Mouse (Mus musculus) adrenal gland, postnatal 14 days (tissue): ENCODE results near the gene Lsr. TPM values are rescaled to one million over a fixed set of nuclear protein-coding genes. Genes with fewer than 3 reads are reported as not detected.
"Not testable (repeated sequence)": the region's sequence is repeated elsewhere in the genome, so short reads cannot be mapped to it uniquely, and the experiment has no call there.

Experiments used
- DNase-seq: peaks from one replicate; pipeline ENCODE4 v3.0.0; 2021; ENCODE audit warnings: mixed read lengths
- total RNA-seq: library from RNA; stranded (reverse); gene quantifications from 2 replicates; pipeline ENCODE4 v1.2.3, GENCODE M21; 2021

Gene Lsr
- total RNA-seq, 1 experiment from 2014 or later, result 19.9 TPM

DNA sequence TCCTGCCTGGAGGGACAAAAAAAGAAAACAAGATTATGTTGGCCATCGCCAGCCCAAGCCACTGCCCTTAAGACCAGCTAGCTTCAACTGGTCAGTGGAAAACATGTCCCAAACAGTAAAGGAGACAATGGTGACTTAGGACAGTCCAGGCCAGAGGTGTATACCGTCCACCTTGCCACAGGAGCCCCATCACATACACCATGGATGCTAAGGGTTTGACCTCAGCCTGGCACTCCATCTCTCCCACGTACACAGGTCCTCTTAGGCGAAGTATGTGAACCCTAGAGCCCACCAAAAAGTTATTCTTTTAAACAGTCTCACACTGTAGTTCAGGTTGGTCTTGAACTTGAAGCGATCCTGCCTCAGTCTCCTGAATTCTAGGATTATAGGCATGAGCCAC lies 10.4 kb downstream of the Lsr start:
- no peak for DNase-seq

DNA sequence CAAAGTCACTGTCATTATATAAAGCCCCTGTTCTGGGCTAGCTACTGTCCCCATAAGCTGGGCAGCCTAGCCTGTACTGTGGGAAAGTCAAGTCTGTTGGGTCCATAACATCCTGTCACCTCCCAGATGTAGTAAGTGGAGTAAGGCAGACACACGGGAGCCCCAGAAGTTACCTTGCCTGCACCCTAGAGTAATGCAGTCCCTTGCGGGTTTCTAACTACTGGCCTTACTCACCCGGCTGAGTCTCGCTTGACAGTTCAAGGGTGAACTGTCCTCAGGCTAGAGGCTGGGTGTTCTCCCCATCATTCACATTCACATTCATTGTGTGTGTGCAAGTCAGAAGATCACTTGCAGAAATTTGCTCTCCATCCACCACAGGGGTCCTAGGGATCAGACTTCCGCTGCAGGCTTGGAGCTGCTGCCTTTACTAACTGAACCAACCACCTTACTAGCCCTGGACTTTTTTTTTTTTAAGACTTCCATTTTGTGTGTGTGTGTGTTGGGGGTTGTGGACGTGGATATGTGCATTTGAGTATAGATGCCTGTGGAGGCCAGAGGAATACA lies 13.4 kb downstream of the Lsr start:
- DNase-seq, result peak; percentile 55

DNA sequence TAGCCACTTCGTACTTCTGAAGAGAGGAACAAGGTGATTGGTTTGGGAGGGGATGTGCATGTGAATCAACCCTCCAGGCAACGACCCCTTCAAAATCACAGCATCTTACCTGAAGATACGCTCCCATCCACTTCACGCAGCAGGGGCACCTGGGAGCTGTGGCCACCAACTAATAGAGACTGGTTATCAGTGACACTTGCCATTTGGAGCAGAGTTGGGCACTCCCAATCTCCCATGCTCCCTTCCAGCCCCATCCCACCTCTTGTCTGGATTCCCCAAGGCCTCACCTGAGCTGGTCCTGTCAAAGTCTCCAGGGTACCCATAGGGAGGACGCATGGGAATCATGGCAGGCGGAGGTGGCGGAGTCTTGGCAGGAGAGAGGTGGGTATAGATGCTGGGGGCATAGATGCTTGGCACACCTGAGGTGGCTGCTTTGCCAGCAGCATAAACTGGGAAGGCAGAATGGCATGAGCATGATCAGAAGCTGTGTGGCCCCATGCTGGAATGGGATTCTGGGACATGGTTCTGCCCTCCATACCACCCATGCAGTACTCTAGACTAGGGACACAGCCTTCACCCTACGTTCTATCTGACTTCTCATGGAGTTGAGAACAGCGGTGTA lies 14.3 kb downstream of the Lsr start:
- DNase-seq, result no peak

DNA sequence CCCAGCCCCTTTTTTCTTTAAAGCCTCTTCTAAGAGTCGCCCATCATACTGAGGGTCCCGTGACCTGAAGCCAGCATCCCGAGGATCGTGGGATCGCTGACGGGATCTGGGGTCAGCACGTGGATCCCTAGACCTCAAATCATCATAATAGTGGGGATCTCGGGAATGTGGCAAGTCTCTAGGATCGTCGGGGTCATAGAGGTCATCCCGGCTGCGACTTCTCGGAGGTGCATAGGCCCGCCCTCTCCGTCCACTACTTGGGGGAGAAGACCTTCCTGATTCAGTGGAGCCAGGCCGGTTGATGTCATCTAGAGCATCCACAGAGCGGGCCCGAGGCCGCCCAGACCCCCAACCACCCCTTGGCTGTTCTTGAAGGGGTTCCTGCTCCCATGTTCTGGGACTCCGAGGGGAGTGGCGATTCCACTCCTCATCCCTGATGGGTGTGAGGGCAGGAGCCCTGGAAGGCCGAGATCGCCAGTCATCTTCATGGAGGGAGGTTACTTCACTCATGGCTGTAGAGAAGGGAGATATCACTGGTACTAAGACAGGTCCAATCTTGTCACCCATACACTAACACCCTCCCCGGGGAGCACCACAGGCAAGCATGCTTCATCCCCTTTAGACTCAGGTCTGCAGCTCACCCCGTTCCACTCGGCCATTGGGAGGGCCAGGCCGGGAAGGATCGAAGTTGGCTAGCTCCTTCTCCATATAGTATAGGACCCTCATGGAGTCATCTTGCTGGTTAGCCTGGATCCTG lies 15.0 kb downstream of the Lsr start:
- DNase-seq, result peak; percentile 24

DNA sequence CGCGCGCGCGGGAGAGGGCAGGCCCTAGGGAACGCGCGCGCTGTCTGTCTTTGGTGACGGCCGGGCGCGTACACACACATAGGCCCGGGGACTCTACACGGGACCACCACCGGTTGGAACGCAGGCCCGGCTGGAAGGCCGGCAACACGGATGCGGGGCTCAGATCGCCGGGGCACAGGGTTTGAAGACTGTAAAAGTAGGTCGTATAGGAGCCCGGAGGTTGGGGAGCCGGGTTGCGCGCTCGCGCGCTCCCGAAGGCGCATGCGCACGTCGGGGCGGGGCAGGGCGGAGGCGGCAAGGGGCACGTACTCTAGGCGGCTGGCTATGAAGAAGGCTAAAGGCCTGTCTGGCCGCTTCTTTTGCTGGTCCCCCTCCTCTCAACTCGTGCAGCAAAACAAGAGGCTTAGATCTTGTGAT lies 15.9 kb downstream of the Lsr start:
- DNase-seq, result peak; percentile 95

DNA sequence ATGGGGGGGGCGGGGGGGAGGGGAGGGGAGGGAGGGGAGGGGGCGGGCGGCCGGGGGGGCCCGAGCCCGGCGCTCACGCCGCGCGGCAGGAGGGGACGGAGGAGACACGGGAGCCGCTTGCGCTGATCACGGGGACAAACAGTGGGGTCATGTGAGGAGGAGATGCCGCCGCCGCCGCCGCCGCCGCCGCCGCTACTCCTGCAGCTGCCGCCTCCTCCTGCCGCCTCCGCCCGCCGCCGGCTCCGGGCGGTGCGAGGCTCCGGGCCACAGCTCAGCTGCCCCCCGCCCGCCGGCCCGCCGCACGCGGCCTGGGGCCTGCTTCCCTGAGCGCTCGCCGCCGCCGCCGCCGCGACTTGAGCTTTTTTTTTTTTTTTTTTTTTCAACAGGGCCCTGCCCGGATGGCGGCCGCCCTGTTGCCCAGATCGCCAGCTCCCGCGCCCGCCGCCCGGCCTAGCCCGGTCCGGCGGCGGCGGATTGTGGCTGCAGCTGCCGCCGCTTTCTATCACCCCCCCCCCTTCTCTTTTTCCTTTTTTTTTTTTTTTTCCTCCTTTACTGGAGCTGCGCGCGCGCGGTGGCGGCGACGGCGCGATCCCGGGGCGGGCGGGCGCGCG lies 16.4 kb downstream of the Lsr start, which contains the start of gene Usf2:
TSS of gene Usf2 (minus strand) at position 48 of the 611 bp plus-strand sequence.
- DNase-seq, result peak; percentile 93

DNA sequence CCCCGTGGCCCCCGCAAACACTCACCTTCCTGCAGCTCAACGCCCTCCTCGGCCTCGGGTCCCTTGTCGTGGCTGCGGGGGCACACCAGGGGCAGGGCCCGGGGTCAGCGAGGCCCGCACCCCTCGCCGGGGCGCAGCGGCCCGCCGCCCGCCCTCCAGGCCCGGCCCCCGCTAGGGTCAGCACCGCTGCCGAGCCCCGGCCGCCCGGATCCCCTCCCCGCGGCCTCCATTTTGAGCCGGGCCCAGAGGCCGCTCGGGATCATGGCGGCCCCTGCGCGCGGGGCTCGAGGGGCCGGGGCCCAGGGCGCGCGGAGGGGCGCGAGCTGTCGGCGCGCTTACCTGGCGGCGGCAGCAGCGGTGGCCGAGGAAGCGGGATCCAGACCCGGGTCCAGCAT lies 16.9 kb downstream of the Lsr start:
- no peak for DNase-seq

DNA sequence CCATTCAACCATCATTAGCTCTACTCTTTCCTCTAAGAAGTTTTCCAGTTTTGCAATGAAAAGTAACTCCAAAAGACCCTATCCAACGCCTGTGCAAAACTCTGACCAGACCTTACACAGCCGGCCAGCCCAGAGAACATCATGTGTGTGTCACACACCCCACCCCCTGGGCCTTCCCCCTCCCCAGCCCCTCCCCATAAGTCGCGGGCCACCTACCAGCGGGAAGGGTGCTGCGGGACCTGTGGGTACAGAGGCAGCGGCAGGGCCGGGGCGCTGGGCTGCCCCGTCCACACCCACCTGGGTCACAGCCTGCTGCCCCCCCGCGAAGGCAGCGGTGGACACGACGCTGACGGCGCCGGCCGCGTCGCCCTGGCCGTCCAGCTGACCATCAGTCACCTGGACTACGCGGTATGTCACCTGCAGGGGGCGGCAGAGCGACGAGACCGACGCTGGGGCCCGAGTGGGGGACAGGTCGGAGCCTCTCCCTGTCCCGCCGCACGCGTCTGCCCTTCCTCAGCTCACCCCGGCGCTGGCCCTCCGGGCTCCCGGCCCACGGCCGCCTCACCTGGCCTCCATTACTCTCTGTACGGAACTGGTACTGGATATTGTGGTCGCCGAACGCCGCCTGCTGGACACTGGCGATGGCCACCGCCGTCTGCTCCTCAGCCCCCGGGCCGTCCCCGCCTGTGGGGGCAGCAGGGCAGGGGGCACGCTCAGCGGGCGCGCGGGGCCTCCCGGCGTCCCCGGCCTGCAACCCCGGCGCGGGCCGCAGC lies 17.5 kb downstream of the Lsr start:
- DNase-seq, result peak; percentile 95

DNA sequence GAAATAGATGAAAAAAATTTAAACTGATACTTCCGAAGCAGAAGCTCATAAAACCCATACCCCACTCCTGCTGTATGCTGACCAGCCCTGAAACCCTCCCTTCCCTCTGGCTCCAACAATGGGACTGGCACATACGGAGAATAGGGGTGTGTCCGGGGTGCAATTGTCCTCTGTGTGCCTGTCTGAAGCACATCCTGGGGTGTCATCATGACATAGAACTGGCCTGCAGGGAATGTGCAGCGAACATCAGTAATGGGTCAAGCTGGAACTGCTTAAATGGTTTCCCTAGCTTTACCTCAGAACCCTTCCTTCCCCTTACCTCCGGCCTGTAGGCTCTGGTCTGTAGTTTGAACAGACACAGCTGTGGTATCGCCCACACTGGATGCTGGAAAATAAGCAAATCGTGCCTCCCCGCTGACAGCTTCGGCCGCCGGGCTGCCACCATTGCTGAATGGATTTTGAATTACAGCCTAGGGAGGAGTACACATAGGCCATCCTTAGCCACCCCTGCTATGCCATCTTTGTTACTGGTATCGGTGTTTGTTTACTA lies 18.2 kb downstream of the Lsr start:
- peak; percentile 9 for DNase-seq

DNA sequence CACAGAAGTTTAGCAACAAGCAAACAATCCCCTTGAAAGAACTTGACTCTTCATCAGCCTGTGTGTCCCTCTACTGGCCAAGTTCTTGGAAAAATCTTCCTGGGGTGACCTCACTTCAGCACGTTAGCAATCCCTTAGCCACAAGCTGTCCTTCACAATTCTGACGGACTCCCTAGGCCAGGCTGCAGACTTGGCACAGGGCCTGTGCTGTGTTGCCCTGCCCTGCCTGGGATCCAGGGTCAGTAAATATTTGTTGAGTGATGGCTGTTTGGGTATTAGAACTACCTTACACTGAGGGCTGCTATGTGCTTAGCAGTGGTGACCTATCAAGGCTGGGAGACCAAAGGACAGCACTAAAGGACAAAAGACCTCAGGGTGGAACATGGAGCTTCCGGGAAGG lies 19.2 kb downstream of the Lsr start:
- peak; percentile 87 for DNase-seq

DNA sequence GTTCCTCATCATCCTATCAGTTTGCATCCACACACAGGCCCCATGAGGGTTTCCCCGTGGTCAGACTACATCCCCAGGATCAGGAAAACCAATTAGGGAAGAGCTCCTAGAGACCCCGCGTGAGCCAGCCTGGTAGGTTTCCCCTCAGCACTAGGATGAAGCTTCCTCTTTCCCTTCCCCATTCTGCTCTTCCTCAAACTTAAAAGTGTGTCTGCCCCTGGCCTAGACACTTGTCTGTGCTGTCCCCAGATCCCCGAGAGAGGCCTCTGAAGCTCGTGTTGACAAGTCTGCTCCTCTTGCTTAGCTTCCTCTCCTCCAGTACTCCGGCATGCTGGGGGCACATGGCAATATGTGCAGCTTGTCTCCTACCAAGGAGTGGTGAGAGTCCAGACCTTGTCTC lies 19.8 kb downstream of the Lsr start:
- DNase-seq, result peak; percentile 13

DNA sequence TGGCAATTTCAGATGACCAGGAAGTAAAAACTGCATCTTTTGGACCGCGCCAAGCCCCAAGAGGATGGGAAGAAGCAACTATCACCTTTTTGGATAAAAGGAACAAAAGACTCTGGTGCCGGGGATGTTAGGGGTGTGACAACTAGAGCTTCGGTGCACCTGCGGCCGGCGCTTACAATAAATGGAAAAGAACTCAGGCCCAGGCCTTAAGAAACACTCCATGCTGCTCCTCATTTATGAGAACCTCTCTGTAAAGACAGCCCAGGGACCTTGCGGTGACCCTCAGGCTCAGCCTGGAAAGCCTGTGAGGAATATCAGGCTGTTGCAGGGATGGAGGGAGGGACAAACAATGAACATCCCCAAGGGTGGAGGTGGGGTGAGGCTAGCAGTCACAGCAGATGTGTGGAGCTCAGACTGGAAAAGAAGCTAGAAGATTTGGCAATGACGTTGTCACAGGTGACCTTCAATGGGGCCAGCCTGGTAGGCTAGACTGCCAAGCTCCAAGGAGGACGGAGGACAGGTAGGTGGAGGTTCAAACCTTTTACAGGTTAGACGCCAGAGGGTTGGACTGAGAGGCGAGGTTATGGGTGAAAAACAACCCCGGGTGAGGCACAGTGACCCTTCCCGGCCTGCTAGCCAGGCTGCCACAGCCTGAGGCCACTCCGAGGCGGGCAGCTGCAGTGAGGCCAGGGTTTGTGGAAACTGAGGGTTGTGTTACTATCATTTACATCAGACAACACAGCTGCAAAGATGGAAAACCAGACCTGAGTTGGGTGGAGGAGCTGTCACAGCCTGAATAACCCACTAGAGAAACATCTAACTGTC lies 20.6 kb downstream of the Lsr start:
- DNase-seq, result peak; percentile 17

DNA sequence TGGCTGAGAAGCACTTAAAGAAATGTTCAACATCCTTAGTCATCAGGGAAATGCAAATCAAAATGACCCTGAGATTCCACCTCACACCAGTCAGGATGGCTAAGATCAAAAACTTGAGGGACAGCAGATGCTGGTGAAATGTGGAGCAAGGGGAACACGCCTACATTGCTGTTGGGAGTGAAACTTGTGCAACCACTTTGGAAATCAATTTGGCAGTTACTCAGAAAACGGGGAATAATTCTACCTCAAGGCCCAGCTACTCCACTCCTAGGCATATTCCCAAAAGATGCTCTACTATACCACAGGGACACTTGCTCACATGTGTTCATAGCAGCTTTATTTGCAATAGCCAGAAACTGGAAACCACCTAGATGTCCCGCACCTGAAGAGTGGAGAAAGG lies 23.4 kb downstream of the Lsr start:
- peak; percentile 56 for DNase-seq

DNA sequence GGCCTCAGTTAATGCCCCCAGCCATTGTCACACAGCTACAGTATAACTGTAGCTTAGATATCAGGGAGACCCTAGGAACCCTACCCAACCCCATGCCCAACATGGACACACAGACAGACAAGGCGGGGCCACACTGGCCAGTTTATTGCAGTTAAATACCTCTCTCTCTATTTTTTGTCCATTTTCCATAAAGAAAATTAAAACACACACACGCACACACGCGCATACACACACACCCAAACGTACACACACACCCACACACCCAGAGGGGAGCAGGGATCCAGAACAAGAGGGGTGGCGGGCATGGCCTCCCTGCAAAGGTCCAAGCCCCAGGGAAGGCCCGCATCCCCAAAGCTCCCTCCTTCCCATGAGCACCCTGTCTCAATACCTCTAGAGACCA lies 27.4 kb downstream of the Lsr start:
- no peak for DNase-seq

DNA sequence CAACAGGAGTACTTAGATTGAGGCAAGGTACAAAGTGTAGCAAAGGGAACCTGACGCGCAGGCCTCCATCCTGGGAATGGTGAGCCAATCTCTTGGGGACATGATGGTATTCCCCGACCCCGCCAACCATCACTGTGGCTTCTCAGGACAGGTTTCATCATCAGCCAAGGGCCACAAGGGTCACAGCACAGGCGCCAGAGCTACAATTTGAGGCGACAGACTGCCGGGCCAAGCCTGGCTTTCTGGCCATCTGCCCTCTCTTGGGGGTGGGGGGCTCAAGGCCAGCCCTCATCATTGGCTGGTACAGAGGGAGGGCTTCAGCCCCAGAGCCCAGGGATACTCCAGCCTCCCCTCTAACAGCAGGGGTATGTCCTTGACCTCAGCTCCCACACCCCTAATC lies 27.8 kb downstream of the Lsr start:
- DNase-seq, result peak; percentile 62

DNA sequence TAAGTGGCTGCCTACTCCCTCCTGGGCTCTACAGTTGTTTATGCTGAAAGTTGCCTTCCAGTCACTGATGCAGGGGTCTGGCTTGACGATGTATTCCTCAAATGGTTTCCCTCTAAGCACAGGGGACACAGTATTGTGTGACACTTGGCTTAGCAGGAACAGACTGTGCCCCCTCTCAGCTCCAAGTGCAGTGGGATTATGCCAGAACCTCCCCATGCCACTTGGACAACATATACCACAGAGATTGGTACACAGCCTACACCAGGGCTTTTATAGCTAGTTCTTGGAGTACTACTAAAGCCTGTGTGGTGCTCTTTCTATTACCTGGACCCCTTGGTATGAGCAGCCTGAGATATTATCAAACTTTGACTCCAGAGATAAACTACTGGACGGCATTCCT lies 28.6 kb downstream of the Lsr start:
- DNase-seq, result not testable (repeated sequence)

DNA sequence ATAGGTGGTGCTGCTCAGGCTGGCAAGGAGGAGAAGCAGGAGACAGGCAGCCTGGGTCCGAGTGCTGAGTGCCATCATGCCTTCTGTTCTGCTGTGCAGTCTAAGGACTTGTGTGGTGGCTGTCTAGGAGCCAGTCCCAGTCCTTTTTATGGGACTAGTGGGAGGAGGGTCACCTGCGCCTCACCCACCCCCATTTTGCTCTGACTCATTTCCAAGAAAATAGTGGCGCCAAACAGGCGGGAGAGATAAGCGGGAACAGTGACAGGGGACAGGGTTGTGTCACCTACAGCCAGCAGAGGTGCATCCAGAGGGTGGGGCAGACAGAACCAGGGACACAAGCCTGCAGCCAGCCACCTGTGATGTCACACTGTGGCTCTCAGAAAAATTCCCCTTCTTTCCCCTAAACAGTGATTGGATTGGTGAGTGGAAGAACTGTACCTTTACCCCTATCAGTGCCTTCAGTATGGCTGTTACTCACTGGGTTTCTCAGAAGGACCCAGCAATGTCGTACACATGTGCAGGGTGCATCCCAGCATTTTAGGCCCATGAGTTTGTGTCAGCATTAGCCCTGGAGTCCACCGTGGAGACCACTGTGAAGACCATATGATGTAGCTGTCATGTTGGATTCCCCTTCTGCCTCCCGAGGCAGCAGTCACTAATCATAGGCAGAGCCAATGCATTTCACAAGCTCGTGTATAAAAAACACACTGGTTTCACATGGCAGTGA lies 29.2 kb downstream of the Lsr start, which contains the start of gene Hamp:
TSS of gene Hamp (minus strand) at position 124 of the 727 bp plus-strand sequence.
- DNase-seq, result no peak

DNA sequence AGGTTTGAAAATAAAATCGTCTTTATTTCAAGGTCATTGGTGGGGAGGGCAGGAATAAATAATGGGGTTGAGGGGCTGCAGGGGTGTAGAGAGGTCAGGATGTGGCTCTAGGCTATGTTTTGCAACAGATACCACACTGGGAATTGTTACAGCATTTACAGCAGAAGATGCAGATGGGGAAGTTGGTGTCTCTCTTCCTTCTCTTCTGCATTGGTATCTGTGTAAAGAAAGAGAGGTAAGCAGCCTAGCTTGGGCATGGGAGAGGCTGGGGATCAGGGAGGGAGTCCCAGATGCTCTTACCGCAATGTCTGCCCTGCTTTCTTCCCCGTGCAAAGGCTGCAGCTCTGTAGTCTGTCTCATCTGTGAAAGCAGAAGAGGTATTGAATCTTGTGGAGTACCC lies 30.9 kb downstream of the Lsr start:
- not testable (repeated sequence) for DNase-seq

DNA sequence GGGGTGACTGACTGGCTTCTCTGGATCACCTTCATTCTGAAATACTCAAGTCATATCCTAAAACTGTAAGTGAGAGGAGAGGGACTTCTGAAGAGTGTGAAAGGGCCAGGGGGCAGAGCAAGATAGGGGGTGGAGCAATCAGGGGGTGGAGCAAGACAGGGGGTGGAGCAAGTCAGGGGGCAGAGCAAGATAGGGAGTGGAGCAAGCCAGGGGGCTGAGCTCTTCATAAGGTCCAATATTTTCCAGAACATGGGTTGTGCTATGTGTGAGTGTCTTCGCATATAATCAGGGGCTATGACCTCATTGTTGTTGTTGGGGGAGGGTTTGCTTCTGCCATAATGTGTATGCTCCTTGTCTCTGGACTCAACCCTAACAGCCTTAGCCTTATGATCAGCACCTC lies 33.2 kb downstream of the Lsr start:
- DNase-seq, result not testable (repeated sequence)

DNA sequence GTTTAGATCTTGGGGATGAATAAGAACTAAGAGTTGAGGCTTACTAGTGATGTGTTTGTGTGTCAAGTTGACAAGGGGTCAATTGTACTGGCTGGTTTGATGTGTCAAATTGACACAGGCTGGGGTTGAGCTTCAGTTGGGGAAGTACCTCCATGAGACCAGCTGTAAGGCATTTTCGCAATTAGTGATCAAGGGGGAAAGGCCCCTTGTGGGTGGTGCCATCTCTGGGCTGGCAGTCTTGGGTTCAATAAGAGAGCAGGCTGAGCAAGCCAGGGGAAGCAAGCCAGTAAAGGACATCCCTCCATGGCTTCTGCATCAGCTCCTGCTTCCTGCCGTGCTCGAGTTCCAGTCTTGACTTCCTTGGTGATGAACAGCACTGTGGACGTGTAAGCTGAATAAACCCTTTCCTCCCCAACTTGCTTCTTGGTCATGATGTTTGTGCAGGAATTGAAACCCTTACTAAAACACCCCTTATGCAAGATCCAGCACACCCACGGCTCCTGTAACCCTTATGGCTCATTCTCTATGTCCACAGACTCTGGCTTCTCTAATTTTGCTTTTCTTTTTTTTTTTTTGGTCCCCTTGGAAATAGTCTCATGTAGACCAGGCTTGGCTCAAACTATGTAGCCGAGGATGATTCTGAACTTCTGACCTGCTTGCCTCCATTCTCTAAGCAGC lies 37.7 kb downstream of the Lsr start:
- not testable (repeated sequence) for DNase-seq
